Mouse (Mus musculus): ENCODE measurements around the gene Erc2. TPM values are rescaled to one million over a fixed set of nuclear protein-coding genes. Genes with fewer than 3 reads are reported as not detected.

Gene Erc2
- total and polyA plus RNA-seq, 3 experiments: not detected

GRCm38 (mm10) chr14:28413516-28413915, 791.3 kb downstream of the Erc2 start:
- TF ChIP-seq HCFC1 (IDR thresholded peaks at IDR 0.05; ENCODE audit: low read depth, low read length) (no peak), USF2 (conservative IDR thresholded peaks at IDR 0.05; ENCODE audit: low read depth, low read length) (no peak), TCF12 (IDR thresholded peaks at IDR 0.05; ENCODE audit: low read depth, low read length) (no peak), ZC3H11A (IDR thresholded peaks at IDR 0.05; ENCODE audit: low read depth, low read length) (no peak), USF1 (IDR thresholded peaks at IDR 0.05; ENCODE audit: low read depth, low read length) (no peak), RAD21 (IDR thresholded peaks at IDR 0.05; ENCODE audit: low read depth, low read length) (no peak), MXI1 (IDR thresholded peaks at IDR 0.05; ENCODE audit: low read depth, low read length) (no peak), UBTF (IDR thresholded peaks at IDR 0.05; ENCODE audit: low read depth, low read length) (no peak), E2F4 (IDR thresholded peaks at IDR 0.05; ENCODE audit: insufficient replicate concordance, low read depth, low read length) (no peak), EP300 (IDR thresholded peaks at IDR 0.05; ENCODE audit: low read length) (no peak), MAZ (IDR thresholded peaks at IDR 0.05; ENCODE audit: low read depth, low read length) (no peak), CHD2 (IDR thresholded peaks at IDR 0.05; ENCODE audit: low read length) (no peak), ZMIZ1 (IDR thresholded peaks at IDR 0.05; ENCODE audit: low read depth, low read length) (no peak), NELFE (IDR thresholded peaks at IDR 0.05; ENCODE audit: low read depth, low read length) (no peak)
- Histone ChIP-seq H3K79me2 (replicated peaks; ENCODE audit: control insufficient read depth, extremely low read depth, insufficient read depth, poor library complexity, severe bottlenecking) (no peaks in the 10 kb centered on the region), H3K4me1 (ENCODE audit: control insufficient read depth in 1 of 2, insufficient read depth in 2 of 2) (no peaks in the 10 kb centered on the region), H3K27me3 (replicated peaks) (no peaks in the 10 kb centered on the region), H3K36me3 (replicated peaks in 1 of 2; ENCODE audit: control insufficient read depth in 1 of 2, insufficient read depth in 1 of 2, low read length in 1 of 2) (no peaks in the 10 kb centered on the region), H3K4me3 (replicated peaks in 1 of 3; ENCODE audit: low read depth in 2 of 3, low read length in 2 of 3, poor library complexity in 1 of 3) (no peak overlapping the region), H3K9me3 (replicated peaks; ENCODE audit: low read length) (peaks cover 95% of the 10 kb centered on the region), H3K9ac (ENCODE audit: insufficient read depth, low read depth) (no peak overlapping the region), H3K27ac (ENCODE audit: insufficient read depth, low read depth) (no peak overlapping the region), H3K4me2 (ENCODE audit: insufficient read depth, low read depth, poor library complexity, severe bottlenecking) (no peak overlapping the region)
- in situ Hi-C loops (cut with MboI; ENCODE audit: low pct_ligation_motif_present, low pct_unique_long_range_greater_than_20kb, low sequenced_read_pairs): no loop called here
- no peak for DNase-seq (ENCODE audit: extremely low read depth)
- dilution Hi-C loops (cut with MboI; ENCODE audit: extremely low pct_ligation_motif_present, extremely low pct_unique_long_range_greater_than_20kb, low sequenced_read_pairs): no loop called here

GRCm38 (mm10) chr14:28417019-28417418, 794.8 kb downstream of the Erc2 start:
- no peak overlapping the region for H3K27ac ChIP-seq (ENCODE audit: insufficient read depth, low read depth)
- dilution Hi-C loops (cut with MboI; ENCODE audit: extremely low pct_ligation_motif_present, extremely low pct_unique_long_range_greater_than_20kb, low sequenced_read_pairs) (no loop called here), in situ Hi-C loops (cut with MboI; ENCODE audit: low pct_ligation_motif_present, low pct_unique_long_range_greater_than_20kb, low sequenced_read_pairs) (no loop called here)
- peaks cover 90% of the 10 kb centered on the region for H3K9me3 ChIP-seq (replicated peaks; ENCODE audit: low read length)
- TF ChIP-seq USF2 (conservative IDR thresholded peaks at IDR 0.05; ENCODE audit: low read depth, low read length) (no peak), CTCF (conservative IDR thresholded peaks at IDR 0.05 in 1 of 2, IDR thresholded peaks at IDR 0.05 in 1 of 2; ENCODE audit: low read depth in 2 of 2, low read length in 2 of 2) (no peak), ETS1 (conservative IDR thresholded peaks at IDR 0.05; ENCODE audit: low read depth, low read length) (no peak)
- H3K4me3 ChIP-seq (replicated peaks in 1 of 3; ENCODE audit: low read depth in 2 of 3, low read length in 2 of 3, poor library complexity in 1 of 3): no peak overlapping the region
- no peaks in the 10 kb centered on the region for H3K79me2 ChIP-seq (replicated peaks; ENCODE audit: control insufficient read depth, extremely low read depth, insufficient read depth, poor library complexity, severe bottlenecking)
- no peaks in the 10 kb centered on the region for H3K36me3 ChIP-seq (replicated peaks in 1 of 2; ENCODE audit: control insufficient read depth in 1 of 2, insufficient read depth in 1 of 2, low read length in 1 of 2)
- DNase-seq (ENCODE audit: extremely low read depth): no peak
- no peak overlapping the region for H3K4me2 ChIP-seq (ENCODE audit: insufficient read depth, low read depth, poor library complexity, severe bottlenecking)
- H3K4me1 ChIP-seq (ENCODE audit: control insufficient read depth in 1 of 2, insufficient read depth in 2 of 2): no peaks in the 10 kb centered on the region
- no peak overlapping the region for H3K9ac ChIP-seq (ENCODE audit: insufficient read depth, low read depth)
- no peaks in the 10 kb centered on the region for H3K27me3 ChIP-seq (replicated peaks)

All from CH12.LX (cell line).